Mouse (Mus musculus) cerebellum, adult 9-10 months (tissue): ENCODE results near the gene Cd300ld4.
"Not testable (repeated sequence)": the region's sequence is repeated elsewhere in the genome, so short reads cannot be mapped to it uniquely, and the experiment has no call there.

ENCODE experiments used
- DNase-seq: peaks from one replicate; pipeline ENCODE4 v3.0.0; 2022

The Cd300ld4 gene

GRCm38 (mm10) chr11:115026912-115027311, at the start of gene Cd300ld4:
Cd300ld4 (minus strand) TSS chr11:115027012.
- not testable (repeated sequence) for DNase-seq

GRCm38 (mm10) chr11:115075859-115076258, 49.0 kb upstream of the Cd300ld4 start:
- DNase-seq, result no peak

GRCm38 (mm10) chr11:115075407-115075806, 48.6 kb upstream of the Cd300ld4 start:
- no peak for DNase-seq

GRCm38 (mm10) chr11:115073002-115073401, 46.2 kb upstream of the Cd300ld4 start:
- no peak for DNase-seq

- DNase-seq, result no peak
Observed at GRCm38 (mm10) chr11:115071631-115072294, 45.0 kb upstream of the Cd300ld4 start.

- no peak for DNase-seq
Observed at GRCm38 (mm10) chr11:115071015-115071551, 44.3 kb upstream of the Cd300ld4 start.

GRCm38 (mm10) chr11:115066768-115067167, 40.0 kb upstream of the Cd300ld4 start:
- no peak for DNase-seq

- DNase-seq, result no peak
Observed at GRCm38 (mm10) chr11:115062077-115062476, 35.3 kb upstream of the Cd300ld4 start, which contains the start of gene Cd300e. Cd300e (minus strand) TSS chr11:115062177.

GRCm38 (mm10) chr11:115059797-115060196, 33.0 kb upstream of the Cd300ld4 start:
- DNase-seq, result no peak

- no peak for DNase-seq
Observed at GRCm38 (mm10) chr11:115058701-115059100, 31.9 kb upstream of the Cd300ld4 start.

- DNase-seq, result no peak
Observed at GRCm38 (mm10) chr11:115054537-115054936, 27.7 kb upstream of the Cd300ld4 start.

GRCm38 (mm10) chr11:115052991-115053390, 26.2 kb upstream of the Cd300ld4 start:
- no peak for DNase-seq

- DNase-seq, result no peak
Observed at GRCm38 (mm10) chr11:115052206-115052605, 25.4 kb upstream of the Cd300ld4 start.

GRCm38 (mm10) chr11:115049282-115049895, 22.6 kb upstream of the Cd300ld4 start:
- DNase-seq, result peak; percentile 98

- DNase-seq, result peak; percentile 62
Observed at GRCm38 (mm10) chr11:115048259-115048658, 21.4 kb upstream of the Cd300ld4 start, which contains the start of gene Cd300ld3. Cd300ld3 (minus strand) TSS chr11:115048409.

GRCm38 (mm10) chr11:115037669-115038068, 10.9 kb upstream of the Cd300ld4 start, which contains the start of gene Cd300ld5:
Cd300ld5 (minus strand) TSS chr11:115037769.
- not testable (repeated sequence) for DNase-seq

- not testable (repeated sequence) for DNase-seq
Observed at GRCm38 (mm10) chr11:115016093-115016492, 10.7 kb downstream of the Cd300ld4 start, which contains the start of gene Cd300ld2. Cd300ld2 (minus strand) TSS chr11:115016193.

- DNase-seq, result no peak
Observed at GRCm38 (mm10) chr11:115004070-115004469, 22.7 kb downstream of the Cd300ld4 start.

- DNase-seq, result no peak
Observed at GRCm38 (mm10) chr11:115001474-115002040, 25.3 kb downstream of the Cd300ld4 start, which contains the start of gene Cd300c2. Cd300c2 (minus strand) TSS chr11:115001880.

GRCm38 (mm10) chr11:114989793-114990192, 37.0 kb downstream of the Cd300ld4 start, which contains the start of gene Cd300ld:
Cd300ld (minus strand) TSS chr11:114989922.
- DNase-seq, result no peak

- DNase-seq, result no peak
Observed at GRCm38 (mm10) chr11:114981866-114982265, 44.9 kb downstream of the Cd300ld4 start.

- no peak for DNase-seq
Observed at GRCm38 (mm10) chr11:114972726-114973125, 54.1 kb downstream of the Cd300ld4 start.
